Mouse (Mus musculus) stomach, postnatal 0 days (tissue): Measurements from ENCODE around the gene Tnfaip2. TPM values are rescaled to one million over a fixed set of nuclear protein-coding genes. Genes with fewer than 3 reads are reported as not detected.

Experiments used
- ATAC-seq: fragments of 200-750 bp; cut with Nextera tagmentation; 2 replicates; pipeline ENCODE4 v1.8.0; 2017; ENCODE audit not compliant: low FRiP score, low TSS enrichment
- DNase-seq: peaks from one replicate; pipeline ENCODE4 v3.0.0-alpha.2; 2016; ENCODE audit warnings: low spot score
- H3K27ac ChIP-seq: fragments of 300-500 bp; sonication (generic); replicated peaks from 2 replicates; pipeline ENCODE4 v1.5.1; 2014; ENCODE audit warnings: mild to moderate bottlenecking, control low read depth
- H3K27me3 ChIP-seq: fragments of 300-500 bp; sonication (generic); 2 replicates; pipeline ENCODE4 v1.6.1; 2014; ENCODE audit warnings: low read length; ENCODE audit not compliant: control insufficient read depth, insufficient read depth
- H3K36me3 ChIP-seq: fragments of 300-500 bp; sonication (generic); 2 replicates; pipeline ENCODE4 v1.6.1; 2014; ENCODE audit warnings: low read length, mixed read lengths; ENCODE audit not compliant: control insufficient read depth, insufficient read depth
- H3K4me1 ChIP-seq: fragments of 300-500 bp; sonication (generic); replicated peaks from 2 replicates; pipeline ENCODE4 v1.6.1; 2014; ENCODE audit warnings: antibody characterized with exemption; ENCODE audit not compliant: control insufficient read depth, insufficient read depth
- H3K4me2 ChIP-seq: fragments of 300-500 bp; sonication (generic); replicated peaks from 2 replicates; pipeline ENCODE4 v1.6.1; 2014; ENCODE audit warnings: low read depth, mild to moderate bottlenecking, control low read depth, moderate library complexity
- H3K4me3 ChIP-seq: fragments of 300-500 bp; sonication (generic); 2 replicates; pipeline ENCODE4 v1.5.1; 2014; ENCODE audit warnings: low read depth, low read length, control low read depth
- H3K9ac ChIP-seq: fragments of 300-500 bp; sonication (generic); 2 replicates; pipeline ENCODE4 v1.6.1; 2014; ENCODE audit warnings: mild to moderate bottlenecking, low read length, control low read depth, mixed read lengths
- H3K9me3 ChIP-seq: fragments of 300-500 bp; sonication (generic); 2 replicates; pipeline ENCODE4 v1.6.1; 2016; ENCODE audit warnings: low read length; ENCODE audit not compliant: control insufficient read depth
- CTCF ChIP-seq: IDR thresholded peaks from 2 replicates; pipeline ENCODE4 v1.5.1; 2016; ENCODE audit warnings: antibody characterized with exemption, low read depth, mild to moderate bottlenecking, moderate library complexity
- EP300 ChIP-seq: optimal IDR thresholded peaks from 2 replicates; pipeline ENCODE3; 2016; ENCODE audit warnings: antibody characterized with exemption
- WGBS: fragments of 180-500 bp; shearing (Covaris S2); extraction: QIAGEN DNeasy Blood & Tissue Kit; methylation state at CpG from one replicate; pipeline ENCODE4 v1.1.7; 2014; 5-methylcytosine and 5-hydroxymethylcytosine counted together
- polyA plus RNA-seq: library from polyadenylated mRNA; unstranded; fragments of >200 nt; fragmentation: Nextera tagmentation; extraction: Ambion mirVana; gene quantifications from 2 replicates; pipeline ENCODE4 v1.2.1, GENCODE M21; 2015

The Tnfaip2 gene
- polyA plus RNA-seq, 1 experiment from 2014 or later: 15.6 TPM

DNA sequence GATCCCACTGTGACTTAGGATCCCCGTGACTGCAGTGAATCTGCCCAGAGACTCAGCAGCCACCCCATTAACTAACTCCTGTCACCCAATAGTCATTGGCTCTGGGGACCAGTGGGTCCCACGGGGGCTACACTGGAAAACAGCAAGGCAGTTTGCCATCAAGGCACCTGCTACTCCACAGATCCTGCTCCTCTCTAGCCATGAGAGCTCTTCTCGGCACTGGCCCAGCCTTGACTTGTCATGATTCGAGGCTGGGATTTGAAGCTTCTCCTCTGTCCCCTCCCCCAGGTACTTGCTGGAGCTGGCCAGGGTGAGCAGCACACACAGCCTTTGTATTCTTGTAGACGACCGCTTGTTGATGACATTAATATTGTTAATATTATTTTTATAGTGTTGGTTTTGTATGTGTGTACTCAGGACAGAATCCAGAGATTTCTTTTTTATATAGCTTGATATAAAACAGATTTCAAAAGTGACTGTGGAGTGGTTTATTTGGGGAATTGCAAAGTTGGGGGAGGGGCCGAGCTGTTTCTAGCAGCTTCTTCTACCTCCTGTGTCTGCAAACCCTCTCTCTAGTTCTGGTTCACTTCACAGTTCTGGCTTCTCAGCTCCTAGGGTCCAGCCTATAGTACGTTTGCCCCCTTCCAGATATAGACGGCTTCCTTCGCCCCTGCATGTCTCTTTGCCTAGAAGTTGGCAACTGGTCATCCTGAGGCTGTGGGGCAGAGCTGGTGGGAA is 12.4 kb downstream of the Tnfaip2 start:
- Histone ChIP-seq H3K36me3 (no peaks in the 10 kb centered on the region), H3K4me2 (no peak overlapping the region), H3K9ac (no peak overlapping the region), H3K4me1 (no peaks in the 10 kb centered on the region; the same call in 1 of the 2 replicates), H3K27me3 (no peaks in the 10 kb centered on the region), H3K9me3 (no peaks in the 10 kb centered on the region), H3K4me3 (no peak overlapping the region), H3K27ac (no peak overlapping the region)
- DNase-seq: no peak
- TF ChIP-seq EP300: no peak
- TF ChIP-seq CTCF: no peak
- ATAC-seq: no peak; the same call in 1 of the 2 replicates
- 53% methylated on average over 10 of the region's 10 CpGs for WGBS

DNA sequence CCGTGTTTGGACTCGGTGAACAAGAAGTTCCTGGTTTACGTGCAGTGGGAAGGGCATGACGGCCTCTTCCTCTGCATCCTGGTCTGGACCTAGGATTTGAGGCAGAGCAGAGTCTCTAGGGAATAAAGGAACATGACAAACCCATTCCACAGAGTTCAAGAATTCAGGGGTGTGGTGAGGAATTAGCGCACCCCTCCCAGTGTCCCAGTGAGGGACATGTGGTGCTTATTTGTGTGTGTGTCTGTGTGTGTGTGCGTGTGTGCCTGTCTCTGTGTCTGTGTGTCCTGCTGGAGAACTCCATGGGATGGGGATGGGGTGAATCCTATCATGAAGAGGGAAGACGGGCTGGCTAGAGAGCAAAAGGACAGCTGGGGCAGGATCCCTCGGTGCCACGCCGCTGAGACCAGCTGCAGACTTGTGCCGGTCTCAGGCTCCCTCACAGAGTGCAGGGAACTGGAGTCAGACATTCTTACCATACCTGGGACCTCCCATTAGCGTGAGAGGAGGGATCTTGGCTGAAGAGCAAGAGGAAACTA is 13.1 kb downstream of the Tnfaip2 start:
- 62% methylated on average over 12 of the region's 12 CpGs for WGBS
- H3K27ac ChIP-seq: no peak overlapping the region

DNA sequence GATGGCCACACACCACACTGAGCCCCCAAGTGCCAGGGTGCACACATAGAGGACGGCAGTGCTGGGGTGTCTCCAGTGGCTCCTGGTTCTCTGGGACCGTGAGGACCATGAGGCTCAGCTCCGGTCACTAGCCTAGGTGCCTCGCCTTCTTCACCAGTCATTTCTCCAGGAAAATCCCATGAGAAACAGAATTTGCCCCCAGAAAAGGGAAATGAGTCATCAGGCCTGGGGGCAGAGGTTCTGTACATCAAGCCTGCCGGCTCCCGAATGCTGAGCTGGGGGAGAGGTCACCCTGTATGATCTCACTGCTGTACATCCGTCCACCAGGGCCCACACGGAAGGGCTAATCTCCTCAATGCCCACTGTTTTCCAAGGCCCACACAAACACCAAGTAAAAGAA is 13.6 kb downstream of the Tnfaip2 start:
- ATAC-seq: no peak
- DNase-seq: no peak
- Histone ChIP-seq H3K4me1 (no peaks in the 10 kb centered on the region; the same call in 1 of the 2 replicates), H3K27ac (no peak overlapping the region), H3K27me3 (no peaks in the 10 kb centered on the region), H3K9ac (no peak overlapping the region), H3K36me3 (no peaks in the 10 kb centered on the region), H3K4me3 (no peak overlapping the region), H3K4me2 (no peak overlapping the region), H3K9me3 (no peaks in the 10 kb centered on the region)
- TF ChIP-seq CTCF: no peak
- TF ChIP-seq EP300: no peak
- 58% methylated on average over 8 of the region's 8 CpGs for WGBS

More for the DNA sequence above, 13.1 kb downstream of the Tnfaip2 start:
- Histone ChIP-seq H3K4me3 (no peak overlapping the region), H3K9me3 (no peaks in the 10 kb centered on the region), H3K4me2 (no peak overlapping the region), H3K36me3 (no peaks in the 10 kb centered on the region), H3K9ac (no peak overlapping the region), H3K27me3 (no peaks in the 10 kb centered on the region), H3K4me1 (no peaks in the 10 kb centered on the region; the same call in 1 of the 2 replicates)
- TF ChIP-seq EP300: no peak
- ATAC-seq: no peak; the same call in 1 of the 2 replicates
- no peak for DNase-seq

DNA sequence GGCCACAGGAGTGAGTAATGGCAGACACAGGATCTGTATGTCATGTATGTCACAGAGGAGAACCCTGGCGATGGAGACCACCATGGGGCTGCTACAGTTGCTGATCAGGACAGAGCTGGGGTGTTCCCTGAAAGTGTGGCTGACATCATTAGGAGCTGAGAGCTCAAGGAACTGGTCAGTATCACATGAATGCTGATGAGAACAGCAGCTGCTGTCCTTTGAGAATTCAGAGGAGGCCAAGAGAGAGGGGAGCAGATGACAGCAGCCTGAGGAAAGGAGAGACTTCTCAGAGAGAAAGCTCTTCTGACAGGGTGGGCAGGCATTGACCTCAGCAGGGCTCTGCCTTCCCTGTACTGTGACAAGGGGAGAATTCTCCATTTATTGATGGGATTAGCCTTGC is 15.5 kb downstream of the Tnfaip2 start:
- Histone ChIP-seq H3K9me3 (no peaks in the 10 kb centered on the region), H3K4me1 (no peaks in the 10 kb centered on the region; the same call in 1 of the 2 replicates), H3K36me3 (no peaks in the 10 kb centered on the region), H3K27ac (no peak overlapping the region), H3K9ac (no peak overlapping the region), H3K4me2 (no peak overlapping the region), H3K4me3 (no peak overlapping the region), H3K27me3 (no peaks in the 10 kb centered on the region)
- no peak for DNase-seq
- no peak for ATAC-seq
- 83% methylated on average over 1 of the region's 1 CpGs for WGBS
- TF ChIP-seq CTCF (no peak), EP300 (no peak)

DNA sequence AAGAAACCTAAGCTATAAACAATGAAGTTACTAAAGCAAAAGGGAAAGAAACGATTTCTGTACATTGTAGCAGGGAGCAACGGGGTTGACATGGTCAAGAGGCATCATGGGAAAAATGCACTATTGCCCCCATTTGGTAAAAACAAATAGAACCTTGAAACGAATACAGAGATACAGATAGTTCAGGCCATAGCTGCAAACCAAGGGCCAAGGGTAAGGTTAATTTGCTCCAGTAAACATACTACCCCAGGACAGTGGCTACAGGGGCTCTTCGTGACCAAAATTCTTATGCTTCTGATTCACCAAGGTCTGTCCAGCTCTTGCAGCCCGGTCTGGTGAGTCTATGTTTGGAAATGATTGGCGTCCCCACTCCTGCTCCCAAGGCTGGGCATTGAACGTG is 21.3 kb downstream of the Tnfaip2 start:
- ATAC-seq (no peak), DNase-seq (no peak)
- Histone ChIP-seq H3K36me3 (no peaks in the 10 kb centered on the region), H3K9ac (no peak overlapping the region), H3K27me3 (no peaks in the 10 kb centered on the region), H3K27ac (no peak overlapping the region), H3K4me1 (no peaks in the 10 kb centered on the region), H3K4me2 (no peak overlapping the region), H3K4me3 (no peak overlapping the region), H3K9me3 (no peaks in the 10 kb centered on the region)
- TF ChIP-seq EP300 (no peak), CTCF (no peak)
- 67% methylated on average over 7 of the region's 7 CpGs for WGBS

DNA sequence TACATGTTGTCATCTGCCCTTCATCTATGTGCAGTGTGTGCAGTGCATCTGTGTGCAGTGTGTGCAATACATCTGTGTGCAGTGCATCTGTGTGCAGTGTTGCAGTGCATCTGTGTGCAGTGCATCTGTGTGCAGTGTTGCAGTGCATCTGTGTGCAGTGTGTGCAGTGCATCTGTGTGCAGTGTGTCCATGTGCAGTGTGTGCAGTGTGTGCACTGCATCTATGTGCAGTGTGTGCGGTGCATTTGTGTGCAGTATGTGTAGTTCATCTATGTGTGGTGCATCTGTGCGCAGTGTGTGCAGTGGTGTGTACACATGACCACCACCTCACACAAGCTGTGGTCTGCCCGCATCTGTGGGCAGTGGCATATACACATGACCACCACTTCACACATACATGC is 24.1 kb downstream of the Tnfaip2 start:
- H3K4me1 ChIP-seq: no peaks in the 10 kb centered on the region
- H3K4me3 ChIP-seq: no peak overlapping the region
- DNase-seq (no peak), ATAC-seq (no peak)
- TF ChIP-seq CTCF: no peak
- no peak for TF ChIP-seq EP300
- H3K27me3 ChIP-seq: no peaks in the 10 kb centered on the region
- H3K36me3 ChIP-seq: no peaks in the 10 kb centered on the region
- no peak overlapping the region for H3K4me2 ChIP-seq
- H3K27ac ChIP-seq: no peak overlapping the region
- no peaks in the 10 kb centered on the region for H3K9me3 ChIP-seq
- WGBS: 93% methylated on average over 3 of the region's 3 CpGs
- H3K9ac ChIP-seq: no peak overlapping the region
